Mouse (Mus musculus): ENCODE results near the gene Actn2.

Gene Actn2

DNA sequence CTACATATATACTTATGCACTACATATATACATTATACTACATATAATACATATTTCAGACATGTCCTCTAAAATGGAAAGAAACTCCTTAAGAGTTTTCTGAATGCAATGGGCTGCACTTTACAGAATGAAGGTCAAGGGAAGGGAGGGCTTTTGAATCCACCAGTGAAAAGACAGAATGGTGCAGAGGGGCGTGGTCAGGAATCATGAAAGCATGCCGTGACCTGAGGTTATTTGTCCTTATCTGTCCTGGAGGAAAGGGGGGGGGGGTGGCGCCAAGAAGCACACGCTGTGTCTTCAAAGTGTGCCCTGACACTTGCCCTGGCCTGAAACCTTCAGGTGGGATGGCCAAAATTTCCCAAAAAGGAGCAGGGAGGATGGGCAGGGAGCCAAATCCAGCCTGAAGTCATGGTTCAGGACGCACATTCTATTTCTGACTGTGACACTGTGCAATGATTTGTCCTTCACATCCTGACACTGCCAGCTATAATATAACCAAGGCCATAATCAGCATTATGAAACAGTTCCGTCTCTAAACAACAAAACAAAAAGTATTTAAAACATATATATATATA is 23.3 kb downstream of the Actn2 start:
- DNase-seq (ENCODE audit: low spot score in 2 of 2): no peak

DNA sequence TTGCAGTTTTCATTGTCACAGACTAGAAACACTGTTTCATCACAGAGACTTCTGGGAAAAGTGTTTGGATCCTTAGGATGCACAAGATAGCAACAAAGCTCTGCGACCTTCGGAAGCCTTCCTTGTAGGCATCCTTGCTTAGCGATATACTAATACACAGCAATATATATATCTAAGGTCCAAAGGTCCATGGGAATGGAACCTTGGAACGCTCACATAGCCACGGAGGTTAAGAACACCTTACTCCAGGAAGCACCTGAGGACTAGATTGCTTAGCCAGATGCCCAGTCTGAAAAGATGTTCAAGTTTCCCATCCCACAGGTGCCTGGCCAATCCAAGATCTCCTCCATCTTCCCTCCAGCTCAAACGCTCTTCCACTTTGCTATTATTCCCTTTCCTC is 26.4 kb downstream of the Actn2 start:
- DNase-seq (ENCODE audit: low spot score in 2 of 2): no peak

- no peak for DNase-seq (ENCODE audit: low spot score in 2 of 2)
Observed at GRCm38 (mm10) chr13:12311930-12312492, 28.5 kb downstream of the Actn2 start.

GRCm38 (mm10) chr13:12311371-12311770 is 29.2 kb downstream of the Actn2 start:
- no peak for DNase-seq (ENCODE audit: low spot score in 2 of 2)

GRCm38 (mm10) chr13:12309446-12309845 is 31.1 kb downstream of the Actn2 start:
- DNase-seq (ENCODE audit: low spot score in 2 of 2): no peak

- DNase-seq (ENCODE audit: low spot score in 2 of 2): no peak
Observed at GRCm38 (mm10) chr13:12308878-12309277, 31.7 kb downstream of the Actn2 start.

- DNase-seq (ENCODE audit: low spot score in 2 of 2): no peak
Observed at GRCm38 (mm10) chr13:12308473-12308872, 32.1 kb downstream of the Actn2 start.

GRCm38 (mm10) chr13:12307286-12307685 is 33.3 kb downstream of the Actn2 start:
- no peak for DNase-seq (ENCODE audit: low spot score in 2 of 2)

DNA sequence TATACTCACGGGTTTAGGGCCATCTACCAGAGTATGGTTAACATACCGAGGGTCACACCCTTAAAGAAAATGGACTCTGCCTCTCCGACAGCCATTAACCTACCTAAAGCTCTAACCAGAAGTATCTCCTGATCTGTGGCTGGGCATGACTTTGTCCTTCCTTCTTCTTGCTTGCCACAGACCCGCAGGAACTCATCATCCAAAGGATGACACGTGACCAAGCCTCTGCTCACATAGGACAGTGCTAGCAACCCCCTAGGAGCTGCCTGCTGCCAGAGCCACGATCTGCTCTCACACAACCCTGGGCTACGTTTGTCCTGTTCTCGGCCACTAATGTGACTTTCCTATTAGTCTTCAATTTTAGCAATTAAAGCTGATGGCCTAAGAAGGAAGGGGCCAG is 35.0 kb downstream of the Actn2 start:
- no peak for DNase-seq (ENCODE audit: low spot score in 2 of 2)

DNA sequence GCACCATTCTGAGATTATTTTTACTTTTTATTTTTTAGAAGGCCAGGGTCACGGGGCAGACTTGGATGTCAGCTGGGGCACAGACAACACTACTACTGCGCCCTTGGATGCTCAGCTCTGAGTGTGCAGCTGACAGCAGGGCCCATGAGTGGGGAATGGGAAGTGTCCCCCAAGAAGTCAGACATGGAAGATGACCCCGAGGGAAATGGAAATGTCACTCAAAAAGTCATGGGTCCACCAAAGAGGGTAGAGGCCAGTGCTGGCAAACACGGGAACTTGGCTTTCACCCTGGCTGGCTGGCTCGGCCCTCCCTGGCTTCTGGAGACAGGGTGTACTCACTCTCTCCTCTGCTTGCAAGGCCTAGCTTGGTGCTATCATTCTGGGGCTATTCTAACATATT is 35.6 kb downstream of the Actn2 start:
- no peak for DNase-seq (ENCODE audit: low spot score in 2 of 2)

GRCm38 (mm10) chr13:12297777-12298176 is 42.8 kb downstream of the Actn2 start:
- no peak for DNase-seq (ENCODE audit: low spot score in 2 of 2)

DNA sequence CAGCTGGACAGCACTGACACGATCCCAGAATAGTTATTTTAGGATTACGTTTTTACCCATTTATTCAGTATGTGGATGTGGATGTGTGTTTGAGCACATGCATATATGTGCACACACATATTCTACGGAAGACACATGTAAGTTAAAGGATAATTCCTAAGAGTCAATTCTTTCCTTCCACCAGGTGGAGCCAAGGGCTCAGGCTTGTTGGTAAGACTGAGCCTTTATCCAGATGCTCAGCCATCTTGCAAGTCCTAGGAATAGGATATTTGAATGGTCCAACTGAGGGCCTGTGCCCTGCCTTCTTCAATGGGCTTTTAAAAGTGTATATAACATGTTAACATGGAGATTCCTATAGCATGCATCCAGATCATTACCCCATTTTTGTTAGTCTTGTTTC is 43.9 kb downstream of the Actn2 start:
- DNase-seq (ENCODE audit: low spot score in 2 of 2): peak; percentile 21 to 81

- DNase-seq (ENCODE audit: low spot score in 2 of 2): no peak
Observed at GRCm38 (mm10) chr13:12293810-12294209, 46.8 kb downstream of the Actn2 start.

DNA sequence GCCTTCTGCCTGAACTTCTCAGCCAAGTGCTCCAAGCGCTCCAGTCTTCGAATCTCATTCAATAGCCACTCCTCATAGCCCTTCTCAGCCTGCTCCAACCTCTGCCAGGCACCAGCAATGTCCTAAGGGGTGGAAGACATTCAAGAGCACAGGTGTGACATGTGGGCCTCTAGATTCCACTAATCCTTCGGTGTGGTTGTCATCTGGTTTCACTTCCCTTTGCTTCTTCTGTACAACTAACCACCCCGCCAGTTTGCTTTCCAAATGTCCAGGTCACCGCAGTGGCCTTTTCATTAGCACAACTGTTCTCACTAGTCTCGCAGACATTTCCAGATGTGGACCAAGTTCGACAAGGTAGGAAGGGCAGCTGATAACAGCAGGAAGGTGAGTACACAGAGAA is 49.9 kb downstream of the Actn2 start:
- DNase-seq (ENCODE audit: low spot score in 2 of 2): no peak

DNA sequence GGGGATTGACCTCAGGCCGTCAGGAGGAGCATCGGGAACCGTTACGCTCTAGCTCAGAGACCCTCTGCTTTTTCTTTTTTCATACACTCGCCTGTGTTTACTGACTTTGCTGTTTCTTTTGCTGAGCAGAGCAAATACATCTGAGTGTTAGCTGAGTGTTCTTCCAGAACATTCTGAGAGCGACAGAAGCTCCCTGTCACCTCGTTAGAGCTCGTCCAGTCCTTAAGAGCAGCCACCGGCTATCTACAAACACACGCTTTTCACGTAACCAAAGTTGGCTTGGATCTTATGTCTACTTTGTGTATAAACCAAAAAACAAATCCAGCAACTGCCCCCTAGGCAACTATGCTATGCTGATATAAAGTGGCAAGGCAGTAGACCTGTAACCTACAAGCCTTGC is 56.0 kb downstream of the Actn2 start:
- DNase-seq (ENCODE audit: low spot score in 2 of 2): no peak

- DNase-seq (ENCODE audit: low spot score in 2 of 2): no peak
Observed at GRCm38 (mm10) chr13:12283826-12284225, 56.7 kb downstream of the Actn2 start.

DNA sequence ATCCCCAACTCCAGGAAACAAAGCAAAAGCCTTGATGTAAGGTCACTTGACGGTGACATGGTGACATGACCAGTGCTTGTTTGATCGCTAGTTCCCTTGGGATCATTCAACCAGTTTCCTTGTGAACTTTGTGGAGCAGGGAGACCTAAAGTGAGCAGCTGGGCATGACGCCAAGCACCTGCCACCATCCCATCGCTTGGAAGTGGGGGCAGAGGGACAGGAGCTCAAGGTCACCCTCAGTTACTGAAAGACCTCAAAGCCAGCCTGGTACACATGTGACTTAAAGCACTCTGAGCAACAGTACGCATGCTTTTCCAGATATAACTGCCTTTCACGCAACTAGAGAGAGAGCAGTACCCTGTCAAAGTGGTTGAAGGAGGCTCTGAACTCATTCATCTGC is 65.8 kb downstream of the Actn2 start:
- DNase-seq (ENCODE audit: low spot score in 2 of 2): no peak

DNA sequence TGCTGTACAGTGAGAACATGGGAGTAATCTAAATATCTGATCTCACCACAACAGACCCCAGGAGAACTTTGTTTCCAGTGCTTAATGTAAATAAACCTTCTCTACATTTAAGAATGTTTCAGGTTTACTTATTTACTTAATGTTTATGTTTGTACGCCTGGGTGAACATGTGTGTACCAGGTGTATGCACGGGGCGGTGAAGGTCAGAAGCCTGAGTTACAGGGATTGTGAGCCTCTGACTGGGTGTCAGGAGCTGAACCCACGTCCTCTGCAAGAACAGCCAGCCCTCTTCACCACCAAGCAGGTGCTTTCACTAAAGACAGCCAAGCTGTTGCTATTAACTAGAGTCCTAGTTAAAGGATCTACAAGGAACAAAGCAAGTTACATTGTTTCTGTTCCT is 66.3 kb downstream of the Actn2 start:
- no peak for DNase-seq (ENCODE audit: low spot score in 2 of 2)

DNA sequence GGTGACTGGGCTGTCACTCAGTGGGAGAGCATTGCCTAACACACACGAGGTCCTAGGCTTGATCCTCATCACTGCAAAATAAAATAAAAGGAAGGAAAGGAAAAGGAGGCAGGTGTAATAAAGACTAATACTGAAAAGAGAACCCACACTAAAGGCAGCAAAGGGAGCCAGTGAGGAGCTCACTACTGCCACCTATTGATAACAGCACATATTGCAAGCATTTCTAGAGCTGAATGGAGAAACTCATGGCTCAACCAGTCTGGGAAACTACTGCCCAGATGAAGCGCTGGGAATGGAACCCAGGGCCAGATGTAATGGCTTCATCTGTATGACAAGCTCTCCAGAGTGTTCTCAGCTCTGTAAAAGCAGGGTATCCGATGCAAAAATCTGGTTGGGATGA is 67.6 kb downstream of the Actn2 start:
- peak; percentile 20 to 70 for DNase-seq (ENCODE audit: low spot score in 2 of 2)

- no peak for DNase-seq (ENCODE audit: low spot score in 2 of 2)
Observed at GRCm38 (mm10) chr13:12267971-12268370, 72.6 kb downstream of the Actn2 start.

GRCm38 (mm10) chr13:12267097-12267496 is 73.5 kb downstream of the Actn2 start:
- no peak for DNase-seq (ENCODE audit: low spot score in 2 of 2)

DNA sequence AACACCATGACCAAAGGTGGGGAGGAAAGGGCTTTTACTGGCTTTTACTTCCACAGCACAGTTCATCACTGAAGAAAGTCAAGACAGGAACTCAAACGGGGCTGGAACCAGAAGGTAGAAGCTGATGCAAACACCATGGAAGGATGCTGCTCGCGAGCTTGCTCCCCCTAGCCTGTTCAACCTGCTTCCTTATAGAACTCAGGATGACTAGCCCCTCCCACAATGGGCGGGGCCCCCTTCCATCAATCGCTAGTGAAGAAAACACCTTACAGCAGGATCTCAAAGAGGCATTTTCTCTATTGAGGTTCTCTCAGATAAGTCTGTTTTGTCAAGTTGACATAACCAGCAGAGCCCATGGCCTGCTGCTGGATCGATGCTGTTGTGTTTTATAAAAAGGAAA is 76.6 kb downstream of the Actn2 start:
- no peak for DNase-seq (ENCODE audit: low spot score in 2 of 2)

DNA sequence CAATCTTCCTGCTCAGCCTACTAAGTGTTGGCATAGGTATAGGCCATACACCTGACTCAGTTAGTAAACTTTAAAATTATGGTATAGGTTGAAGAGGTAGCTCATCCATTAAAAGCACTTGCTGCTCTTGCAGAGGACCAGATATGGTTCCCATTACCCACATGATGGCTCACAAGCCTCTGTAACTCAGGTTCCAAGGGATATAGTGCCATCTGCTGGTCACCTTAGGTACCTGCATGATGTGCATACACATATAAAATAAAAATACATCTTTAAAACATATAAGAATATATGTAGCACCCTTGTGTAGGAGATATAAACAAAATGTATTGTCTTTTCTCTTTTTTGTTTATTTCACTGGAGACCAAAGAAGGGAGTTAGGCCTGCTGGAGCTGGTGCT is 79.1 kb downstream of the Actn2 start:
- DNase-seq (ENCODE audit: low spot score in 2 of 2): no peak
